In genomic region chr4:129059922-129060321, GRCm38 (mm10) we compare ENCODE assay signal across 8 mouse cellular contexts. TPM values are rescaled to one million over a fixed set of nuclear protein-coding genes. Genes with fewer than 3 reads are reported as not detected.
DNase-seq lines count a peak whose midpoint lies in the region; ATAC-seq and TF ChIP-seq lines count a peak whose summit lies in the region.

No protein-coding gene starts in this region.

- TF ChIP-seq CTCF in left cerebral cortex, adult 2 months (IDR thresholded peaks at IDR 0.05), result no peak
- TF ChIP-seq CTCF in intestine, postnatal 0 days (IDR thresholded peaks at IDR 0.05; ENCODE audit: low read depth), result no peak

- H3K27ac ChIP-seq in left cerebral cortex, adult 2 months, result no peak overlapping the region
- H3K27ac ChIP-seq in embryonic facial prominence, embryonic 11.5 days (replicated peaks; ENCODE audit: low read depth, low read length), result no peak overlapping the region
- no peak overlapping the region for H3K27ac ChIP-seq in intestine, postnatal 0 days (ENCODE audit: low read depth, low read length)

- WGBS in embryonic facial prominence, embryonic 11.5 days, result 50% methylated on average over 4 of the region's 4 CpGs
- WGBS in intestine, postnatal 0 days, result 17% methylated on average over 4 of the region's 4 CpGs

- H3K27me3 ChIP-seq in embryonic facial prominence, embryonic 11.5 days (ENCODE audit: control insufficient read depth, insufficient read depth, low read length), result no peaks in the 10 kb centered on the region
- H3K27me3 ChIP-seq in intestine, postnatal 0 days (replicated peaks; ENCODE audit: control insufficient read depth, insufficient read depth, low read length), result no peaks in the 10 kb centered on the region

- H3K4me3 ChIP-seq in left cerebral cortex, adult 2 months, result peak overlapping the region; percentile 99
- H3K4me3 ChIP-seq in embryonic facial prominence, embryonic 11.5 days (ENCODE audit: low read depth, low read length), result no peak overlapping the region; the same call in 1 of the 2 replicates
- peak overlapping the region; percentile 93 for H3K4me3 ChIP-seq in intestine, postnatal 0 days (ENCODE audit: low read depth, low read length)

- H3K36me3 ChIP-seq in embryonic facial prominence, embryonic 11.5 days (replicated peaks; ENCODE audit: control insufficient read depth, insufficient read depth, low read depth, low read length), result no peaks in the 10 kb centered on the region
- no peaks in the 10 kb centered on the region for H3K36me3 ChIP-seq in intestine, postnatal 0 days (ENCODE audit: control insufficient read depth, insufficient read depth)

- no peak overlapping the region; the same call in 1 of the 2 replicates for H3K9ac ChIP-seq in embryonic facial prominence, embryonic 11.5 days (replicated peaks; ENCODE audit: low read length)
- peak overlapping the region; percentile 92; the same call in 1 of the 2 replicates for H3K9ac ChIP-seq in intestine, postnatal 0 days (ENCODE audit: low read depth, low read length)

- H3K4me1 ChIP-seq in embryonic facial prominence, embryonic 11.5 days (ENCODE audit: control insufficient read depth, insufficient read depth, low read length), result peaks cover 9% of the 10 kb centered on the region; the same call in 1 of the 2 replicates
- peaks cover 11% of the 10 kb centered on the region; the same call in 1 of the 2 replicates for H3K4me1 ChIP-seq in intestine, postnatal 0 days (replicated peaks; ENCODE audit: control insufficient read depth, insufficient read depth, low read length)

- ATAC-seq in embryonic facial prominence, embryonic 11.5 days (replicated peaks; ENCODE audit: insufficient number of reproducible peaks, low FRiP score, low TSS enrichment, low read depth), result no peak
- no peak for ATAC-seq in intestine, postnatal 0 days

- intact Hi-C loops in left cerebral cortex, adult 2 months (cut with DNase I), result loop anchor here (2.0 kb wide), 1 partner anchor 67 kb away; no protein-coding TSS in a partner anchor
- intact Hi-C loops in left cerebral cortex, postnatal 4 days (cut with DNase I), result no loop called here

- H3K9me3 ChIP-seq in embryonic facial prominence, embryonic 11.5 days (replicated peaks; ENCODE audit: control insufficient read depth, low read length), result no peaks in the 10 kb centered on the region
- H3K9me3 ChIP-seq in intestine, postnatal 0 days (ENCODE audit: control insufficient read depth), result no peaks in the 10 kb centered on the region

- DNase-seq in left cerebral cortex, adult 2 months (ENCODE audit: extremely low spot score in 1 of 2, low spot score in 2 of 2), result no peak
- DNase-seq in left cerebral cortex, postnatal 4 days, result no peak
- no peak for DNase-seq in embryonic facial prominence, embryonic 11.5 days (ENCODE audit: low spot score)
- DNase-seq in natural killer cell, adult 2 months (ENCODE audit: low spot score in 2 of 2), result peak; percentile 36 to 56
- DNase-seq in retina, embryonic 14.5 days (ENCODE audit: low spot score), result no peak
- DNase-seq in thymus, postnatal 0 days (ENCODE audit: low spot score), result no peak
- no peak for DNase-seq in layer of hippocampus, postnatal 14 days (ENCODE audit: low spot score in 2 of 2)

- H3K4me2 ChIP-seq in embryonic facial prominence, embryonic 11.5 days (ENCODE audit: low read depth, low read length), result peak overlapping the region; percentile 99; the same call in 1 of the 2 replicates
- H3K4me2 ChIP-seq in intestine, postnatal 0 days (replicated peaks; ENCODE audit: low read depth), result peak overlapping the region; percentile 100

RNA-seq across cellular contexts. Expression of gene Rnf19b, which starts 1.9 kb away (rescaled TPM):
- 10 to 100 TPM; 52.6 to 57.7 TPM for total RNA-seq in left cerebral cortex, adult 2 months (2021)
- 100 to 1,000 TPM in 1 of 2 experiments, 10 to 100 TPM in 1; 97.9 to 102 TPM for total RNA-seq in left cerebral cortex, postnatal 4 days (2021)
- 9.0 and 10.3 TPM in 2 replicates for polyA plus RNA-seq in embryonic facial prominence, embryonic 11.5 days (2014; fragmentation: Nextera tagmentation; extraction: Ambion mirVana)
- polyA plus RNA-seq in intestine, postnatal 0 days (2015; fragmentation: Nextera tagmentation; extraction: Ambion mirVana), result 11.0 and 12.2 TPM in 2 replicates
- polyA plus RNA-seq in thymus, postnatal 0 days (2015; fragmentation: Nextera tagmentation; extraction: Ambion mirVana), result 9.4 and 11.0 TPM in 2 replicates
- 10 to 100 TPM; 51.9 to 54.0 TPM for total RNA-seq in layer of hippocampus, postnatal 14 days (2021)

RNA-seq across cellular contexts. Expression of gene Tmem54, which starts 45.4 kb away (rescaled TPM):
- total RNA-seq in left cerebral cortex, adult 2 months (2021), result not detected
- not detected for total RNA-seq in left cerebral cortex, postnatal 4 days (2021)
- 6.3 and 6.4 TPM in 2 replicates for polyA plus RNA-seq in embryonic facial prominence, embryonic 11.5 days (2014; fragmentation: Nextera tagmentation; extraction: Ambion mirVana)
- polyA plus RNA-seq in intestine, postnatal 0 days (2015; fragmentation: Nextera tagmentation; extraction: Ambion mirVana), result 363 and 366 TPM in 2 replicates
- 2.0 and 2.2 TPM in 2 replicates for polyA plus RNA-seq in thymus, postnatal 0 days (2015; fragmentation: Nextera tagmentation; extraction: Ambion mirVana)
- not detected for total RNA-seq in layer of hippocampus, postnatal 14 days (2021)

Comparison
In these comparisons a context has a peak if more than half of its experiments do, and no peak if none do; other contexts are left out.
1. DNase-seq: peak in natural killer cell, adult 2 months (2 of 2); none in left cerebral cortex, adult 2 months (0 of 2), left cerebral cortex, postnatal 4 days (single experiment), embryonic facial prominence, embryonic 11.5 days (single experiment), retina, embryonic 14.5 days (single experiment), thymus, postnatal 0 days (single experiment) and layer of hippocampus, postnatal 14 days (0 of 2).